Mouse (Mus musculus) ES-E14 (cell line): ENCODE measurements around the gene Cfap61. TPM values are rescaled to one million over a fixed set of nuclear protein-coding genes. Genes with fewer than 3 reads are reported as not detected.

Experiments
- DNase-seq: peaks from one replicate; pipeline ENCODE4 v3.0.0-alpha.2; 2013; ENCODE audit warnings: low read depth, low spot score
- H3K27ac ChIP-seq: 2 replicates; pipeline ENCODE4 v1.5.1; 2012; ENCODE audit warnings: low read depth, mild to moderate bottlenecking, low read length, moderate library complexity, mixed read lengths; ENCODE audit not compliant: poor library complexity, insufficient read depth, severe bottlenecking
- H3K36me3 ChIP-seq: 2 replicates; pipeline ENCODE4 v1.6.1; 2012; ENCODE audit warnings: mild to moderate bottlenecking, low read length, moderate library complexity, mixed read lengths; ENCODE audit not compliant: control insufficient read depth, poor library complexity, insufficient read depth, severe bottlenecking
- H3K4me1 ChIP-seq, 2 experiments: fragments of 150-350 bp in 1 of 2; sonication (generic) in 1 of 2; 2 replicates each; pipeline ENCODE4 v1.6.1; 2012; ENCODE audit warnings: low read length in 2 of 2, mild to moderate bottlenecking in 1 of 2, mixed read lengths in 1 of 2; ENCODE audit not compliant: control insufficient read depth in 2 of 2, insufficient read depth in 2 of 2, poor library complexity in 1 of 2
- H3K4me3 ChIP-seq, 2 experiments: fragments of 150-350 bp in 1 of 2; sonication (generic) in 1 of 2; 2 replicates each; pipeline ENCODE4 v1.5.1; 2012; ENCODE audit warnings: low read length in 2 of 2, low read depth in 1 of 2, mild to moderate bottlenecking in 1 of 2, mixed read lengths in 1 of 2; ENCODE audit not compliant: insufficient read depth in 1 of 2, poor library complexity in 1 of 2, severe bottlenecking in 1 of 2
- H3K9ac ChIP-seq: 2 replicates; pipeline ENCODE4 v1.6.1; 2012; ENCODE audit warnings: low read depth, mild to moderate bottlenecking, low read length, mixed read lengths; ENCODE audit not compliant: poor library complexity, insufficient read depth, severe bottlenecking
- H3K9me3 ChIP-seq: fragments of 150-350 bp; sonication (generic); 2 replicates; pipeline ENCODE4 v1.6.1; 2012; ENCODE audit warnings: low read depth, mild to moderate bottlenecking, low read length; ENCODE audit not compliant: control insufficient read depth, insufficient read depth
- CHD2 ChIP-seq: IDR thresholded peaks from 2 replicates; pipeline ENCODE4 v1.6.1; 2014; ENCODE audit warnings: mild to moderate bottlenecking, low read depth, low read length, inconsistent platforms
- HCFC1 ChIP-seq: IDR thresholded peaks from 2 replicates; pipeline ENCODE4 v1.6.1; 2012; ENCODE audit warnings: low read length, inconsistent platforms, borderline replicate concordance; ENCODE audit not compliant: insufficient read depth
- MAFK ChIP-seq: IDR thresholded peaks from 2 replicates; pipeline ENCODE4 v1.6.1; 2014; ENCODE audit warnings: mild to moderate bottlenecking, low read depth, low read length, inconsistent platforms; ENCODE audit not compliant: insufficient read depth
- ZC3H11A ChIP-seq: IDR thresholded peaks from 2 replicates; pipeline ENCODE4 v1.6.1; 2012; ENCODE audit warnings: low read depth, mild to moderate bottlenecking, inconsistent platforms, low read length, borderline replicate concordance
- ZNF384 ChIP-seq: IDR thresholded peaks from 2 replicates; pipeline ENCODE4 v1.6.1; 2012; ENCODE audit warnings: low read depth, low read length, inconsistent platforms
- in situ Hi-C, 2 experiments: fragments of 600-800 bp; cut with MboI; formaldehyde crosslinking; loops; one replicate each; pipeline ENCODE4 v1.15.1; 2025; ENCODE audit warnings: low sequenced_read_pairs in 2 of 2, inconsistent platforms in 1 of 2; ENCODE audit not compliant: unreplicated experiment in 2 of 2
- total RNA-seq: library from RNA; depleted of rRNA; stranded (reverse); fragments of 300-350 nt; gene quantifications from 2 replicates; pipeline ENCODE4 v1.2.3, GENCODE M21; 2012

Cfap61 gene
- total RNA-seq, 1 experiment = 0.45 TPM

DNA sequence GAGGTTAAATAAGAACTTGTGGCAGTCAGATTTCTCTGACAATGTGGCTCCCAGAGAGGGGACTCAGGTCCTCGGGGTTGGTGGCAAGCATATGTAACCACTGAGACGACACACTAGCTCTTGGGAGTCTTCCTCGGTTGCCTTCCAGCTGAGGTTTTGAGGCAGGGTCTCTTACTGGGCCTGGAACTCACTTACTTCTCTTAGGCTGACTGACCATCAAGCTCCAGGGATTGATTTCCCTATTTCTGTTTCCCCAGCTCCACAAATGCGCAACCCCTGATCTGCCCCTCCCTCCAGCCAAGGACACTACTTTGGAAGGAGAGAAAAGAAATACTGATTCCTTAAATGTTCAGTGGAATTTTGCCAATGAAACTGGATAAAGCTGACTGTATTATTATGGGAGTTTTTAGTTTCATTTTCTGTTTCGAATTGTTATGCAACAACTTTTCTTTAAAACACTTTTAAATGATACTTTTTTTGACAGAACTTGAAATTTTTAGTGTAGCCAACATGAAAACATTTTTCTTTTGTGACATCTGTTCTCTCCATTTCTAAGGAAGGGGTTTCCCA lies 63.5 kb downstream of the Cfap61 start:
- in situ Hi-C loops = no loop called here
- H3K27ac ChIP-seq = no peak overlapping the region
- H3K4me3 ChIP-seq = no peak overlapping the region
- H3K9me3 ChIP-seq = no peaks in the 10 kb centered on the region
- no peaks in the 10 kb centered on the region for H3K36me3 ChIP-seq
- no peaks in the 10 kb centered on the region for H3K4me1 ChIP-seq
- TF ChIP-seq MAFK = no peak
- TF ChIP-seq ZNF384 = no peak
- TF ChIP-seq HCFC1 = no peak
- TF ChIP-seq ZC3H11A = no peak
- TF ChIP-seq CHD2 = no peak
- DNase-seq = no peak
- no peak overlapping the region for H3K9ac ChIP-seq

DNA sequence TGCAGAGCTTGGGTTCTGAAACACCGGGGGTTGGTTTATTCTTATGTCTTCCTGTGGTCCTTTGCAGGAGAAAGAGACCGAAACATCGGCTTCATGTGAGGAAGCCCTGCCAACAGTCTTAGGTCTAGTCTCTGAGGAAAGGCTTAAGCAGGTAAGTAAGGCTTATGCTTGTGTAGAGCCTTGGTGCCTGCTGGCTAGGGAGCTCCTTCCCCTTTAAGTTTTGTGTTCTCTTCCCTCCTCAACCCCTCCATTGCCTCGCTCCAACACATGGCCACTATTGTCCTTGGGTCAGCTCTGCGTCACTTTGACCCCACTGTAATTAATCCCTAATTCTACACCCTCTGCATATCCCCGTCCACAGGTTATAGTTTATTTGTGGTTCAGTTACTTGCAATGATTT lies 74.2 kb downstream of the Cfap61 start:
- DNase-seq = no peak
- Histone ChIP-seq H3K27ac (no peak overlapping the region), H3K9me3 (no peaks in the 10 kb centered on the region), H3K9ac (no peak overlapping the region), H3K4me3 (no peak overlapping the region), H3K36me3 (no peaks in the 10 kb centered on the region), H3K4me1 (no peaks in the 10 kb centered on the region)
- TF ChIP-seq ZC3H11A (no peak), MAFK (no peak)
- in situ Hi-C loops = no loop called here

DNA sequence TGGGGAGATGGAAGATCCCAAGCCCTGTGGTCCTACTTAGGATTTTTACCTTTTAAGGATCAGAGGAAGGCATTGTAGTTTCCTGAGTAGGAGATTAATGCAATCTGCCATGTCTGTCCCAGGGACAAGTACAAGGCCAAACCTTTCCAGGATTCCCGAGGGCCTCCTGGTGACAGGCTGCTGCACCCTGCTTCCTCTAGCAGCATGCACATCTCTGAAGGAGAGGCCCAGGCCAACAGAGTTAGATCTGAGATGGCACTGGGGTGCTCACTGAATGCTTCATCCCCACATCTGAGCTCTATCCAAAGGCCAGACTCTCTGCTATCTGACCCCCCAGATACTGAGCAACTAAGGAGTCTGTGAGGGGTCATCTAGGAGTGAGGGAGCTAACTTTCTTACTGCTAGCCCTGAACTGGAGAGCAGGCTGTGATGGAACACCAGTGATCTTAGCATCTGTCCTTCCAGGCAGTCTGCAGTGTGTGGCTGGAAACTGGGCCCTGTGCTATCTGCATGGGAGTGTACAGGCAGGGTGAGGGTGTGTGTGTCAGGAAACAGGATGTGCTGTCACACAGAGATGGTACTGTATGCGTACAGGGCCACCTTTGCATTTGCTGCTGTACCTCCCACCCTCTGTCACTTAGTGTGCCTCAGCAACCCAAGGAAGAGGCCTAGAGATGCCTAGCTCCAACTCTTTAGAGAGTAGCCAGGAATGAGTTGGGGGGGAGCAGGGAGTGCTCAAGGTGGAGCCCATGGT lies 75.2 kb downstream of the Cfap61 start:
- Histone ChIP-seq H3K4me1 (no peaks in the 10 kb centered on the region), H3K9me3 (no peaks in the 10 kb centered on the region), H3K9ac (no peak overlapping the region), H3K27ac (no peak overlapping the region), H3K4me3 (no peak overlapping the region), H3K36me3 (no peaks in the 10 kb centered on the region)
- in situ Hi-C loops = no loop called here
- no peak for DNase-seq
- no peak for TF ChIP-seq ZNF384
- TF ChIP-seq MAFK = no peak
- no peak for TF ChIP-seq HCFC1
- no peak for TF ChIP-seq CHD2
- TF ChIP-seq ZC3H11A = no peak

DNA sequence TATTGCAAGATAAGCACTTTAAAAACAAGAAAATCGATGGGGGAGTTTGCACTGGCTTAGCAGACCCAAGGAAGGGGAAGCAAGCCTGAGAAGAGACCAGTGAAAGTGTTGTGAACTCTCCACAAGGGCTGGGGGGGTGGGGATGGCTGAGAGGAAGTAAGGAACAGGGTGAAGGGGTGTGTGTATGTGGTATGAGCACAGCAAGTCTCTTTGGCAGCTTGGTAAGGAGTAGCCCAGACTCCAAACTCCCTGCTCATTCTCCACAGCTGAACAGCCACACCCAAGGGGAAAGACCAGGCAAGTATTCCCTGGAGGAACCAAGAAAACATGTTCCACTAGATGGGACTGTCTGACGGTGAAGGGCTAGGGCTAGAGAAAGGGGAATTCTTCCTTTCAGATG lies 76.2 kb downstream of the Cfap61 start:
- no peaks in the 10 kb centered on the region for H3K36me3 ChIP-seq

More for the DNA sequence above, 76.2 kb downstream of the Cfap61 start:
- Histone ChIP-seq H3K9ac (no peak overlapping the region), H3K4me1 (no peaks in the 10 kb centered on the region), H3K9me3 (no peaks in the 10 kb centered on the region), H3K4me3 (no peak overlapping the region), H3K27ac (no peak overlapping the region)
- in situ Hi-C loops = no loop called here
- no peak for TF ChIP-seq HCFC1
- no peak for TF ChIP-seq MAFK
- no peak for TF ChIP-seq ZNF384
- no peak for TF ChIP-seq CHD2
- no peak for TF ChIP-seq ZC3H11A
- DNase-seq = no peak
